Mouse (Mus musculus): ENCODE results near the gene Tmem151b. TPM values are rescaled to one million over a fixed set of nuclear protein-coding genes. Genes with fewer than 3 reads are reported as not detected.
A peak's percentile ranks its signal among the peaks of the same experiment; 100 is the strongest.

Tmem151b gene
- total RNA-seq, 1 experiment, result 2.1 TPM

- H3K4me1 ChIP-seq (ENCODE audit: control insufficient read depth in 2 of 2, insufficient read depth in 2 of 2, low read length in 2 of 2, poor library complexity in 1 of 2), result peaks cover 0 to 5% of the 10 kb centered on the region in 2 experiments; a peak in 2 of 4 replicates
Observed at GRCm38 (mm10) chr17:45573780-45574123, 24.3 kb upstream of the Tmem151b start.

GRCm38 (mm10) chr17:45573087-45573779 lies 23.8 kb upstream of the Tmem151b start, which contains the start of gene Hsp90ab1:
Gene Hsp90ab1 (minus strand): TSS chr17:45573271.
- peak within 1 kb of the TSS; percentile 99 for H3K9ac ChIP-seq (ENCODE audit: insufficient read depth, low read depth, low read length, poor library complexity, severe bottlenecking)
- peak within 1 kb of the TSS; percentile 99 for H3K27ac ChIP-seq (ENCODE audit: insufficient read depth, low read depth, low read length, poor library complexity, severe bottlenecking)
- in situ Hi-C loops (cut with MboI; ENCODE audit: low sequenced_read_pairs in 2 of 2, unreplicated experiment in 2 of 2), result no loop called here
- peak; percentile 97 for DNase-seq (ENCODE audit: low read depth, low spot score)
- peak; percentile 48; the same call in 1 of the 2 replicates for TF ChIP-seq ZNF384 (IDR thresholded peaks at IDR 0.05; ENCODE audit: low read depth, low read length)
- no peak for TF ChIP-seq MAFK (IDR thresholded peaks at IDR 0.05; ENCODE audit: insufficient read depth, low read depth, low read length)
- no peak for TF ChIP-seq ZC3H11A (IDR thresholded peaks at IDR 0.05; ENCODE audit: borderline replicate concordance, low read depth, low read length)
- TF ChIP-seq CHD2 (IDR thresholded peaks at IDR 0.05; ENCODE audit: low read depth, low read length), result peak; percentile 56; the same call in 1 of the 2 replicates
- peak; percentile 65; the same call in 1 of the 2 replicates for TF ChIP-seq HCFC1 (IDR thresholded peaks at IDR 0.05; ENCODE audit: borderline replicate concordance, insufficient read depth, low read length)
- H3K36me3 ChIP-seq (ENCODE audit: control insufficient read depth, insufficient read depth, low read length, poor library complexity, severe bottlenecking), result peaks cover 43% of the 10 kb centered on the region
- H3K4me1 ChIP-seq (ENCODE audit: control insufficient read depth in 2 of 2, insufficient read depth in 2 of 2, low read length in 2 of 2, poor library complexity in 1 of 2), result peaks cover 0 to 5% of the 10 kb centered on the region in 2 experiments; a peak in 2 of 4 replicates
- H3K4me3 ChIP-seq (ENCODE audit: insufficient read depth in 1 of 2, low read depth in 1 of 2, low read length in 2 of 2, poor library complexity in 1 of 2, severe bottlenecking in 1 of 2), result peak within 1 kb of the TSS; percentile 90 to 95
- no peaks in the 10 kb centered on the region for H3K9me3 ChIP-seq (ENCODE audit: control insufficient read depth, insufficient read depth, low read depth, low read length)

More at GRCm38 (mm10) chr17:45573780-45574123, 24.3 kb upstream of the Tmem151b start:
- TF ChIP-seq ZC3H11A (IDR thresholded peaks at IDR 0.05; ENCODE audit: borderline replicate concordance, low read depth, low read length), result no peak
- 0 out of 2 replicates have a peak, but pooled peaks have one; percentile 32 for TF ChIP-seq HCFC1 (IDR thresholded peaks at IDR 0.05; ENCODE audit: borderline replicate concordance, insufficient read depth, low read length)
- TF ChIP-seq MAFK (IDR thresholded peaks at IDR 0.05; ENCODE audit: insufficient read depth, low read depth, low read length), result no peak
- peak; percentile 97 for TF ChIP-seq ZNF384 (IDR thresholded peaks at IDR 0.05; ENCODE audit: low read depth, low read length)
- TF ChIP-seq CHD2 (IDR thresholded peaks at IDR 0.05; ENCODE audit: low read depth, low read length), result no peak
- peak overlapping the region; percentile 90 for H3K27ac ChIP-seq (ENCODE audit: insufficient read depth, low read depth, low read length, poor library complexity, severe bottlenecking)
- peak; percentile 91 for DNase-seq (ENCODE audit: low read depth, low spot score)
- H3K4me3 ChIP-seq (ENCODE audit: insufficient read depth in 1 of 2, low read depth in 1 of 2, low read length in 2 of 2, poor library complexity in 1 of 2, severe bottlenecking in 1 of 2), result peak overlapping the region; percentile 77 to 95
- H3K36me3 ChIP-seq (ENCODE audit: control insufficient read depth, insufficient read depth, low read length, poor library complexity, severe bottlenecking), result peaks cover 38% of the 10 kb centered on the region
- H3K9me3 ChIP-seq (ENCODE audit: control insufficient read depth, insufficient read depth, low read depth, low read length), result no peaks in the 10 kb centered on the region
- in situ Hi-C loops (cut with MboI; ENCODE audit: low sequenced_read_pairs in 2 of 2, unreplicated experiment in 2 of 2), result no loop called here
- H3K9ac ChIP-seq (ENCODE audit: insufficient read depth, low read depth, low read length, poor library complexity, severe bottlenecking), result peak overlapping the region; percentile 89

- H3K4me1 ChIP-seq (ENCODE audit: control insufficient read depth in 2 of 2, insufficient read depth in 2 of 2, low read length in 2 of 2, poor library complexity in 1 of 2), result peaks cover 0 to 3% of the 10 kb centered on the region in 2 experiments; a peak in 1 of 4 replicates
- H3K9ac ChIP-seq (ENCODE audit: insufficient read depth, low read depth, low read length, poor library complexity, severe bottlenecking), result peak overlapping the region; percentile 99
- no peaks in the 10 kb centered on the region for H3K9me3 ChIP-seq (ENCODE audit: control insufficient read depth, insufficient read depth, low read depth, low read length)
- H3K36me3 ChIP-seq (ENCODE audit: control insufficient read depth, insufficient read depth, low read length, poor library complexity, severe bottlenecking), result peaks cover 52% of the 10 kb centered on the region
- peak overlapping the region; percentile 90 to 95 for H3K4me3 ChIP-seq (ENCODE audit: insufficient read depth in 1 of 2, low read depth in 1 of 2, low read length in 2 of 2, poor library complexity in 1 of 2, severe bottlenecking in 1 of 2)
- peak overlapping the region; percentile 99 for H3K27ac ChIP-seq (ENCODE audit: insufficient read depth, low read depth, low read length, poor library complexity, severe bottlenecking)
- TF ChIP-seq ZNF384 (IDR thresholded peaks at IDR 0.05; ENCODE audit: low read depth, low read length) (no peak), MAFK (IDR thresholded peaks at IDR 0.05; ENCODE audit: insufficient read depth, low read depth, low read length) (peak; percentile 70)
- in situ Hi-C loops (cut with MboI; ENCODE audit: low sequenced_read_pairs in 2 of 2, unreplicated experiment in 2 of 2), result no loop called here
- no peak for DNase-seq (ENCODE audit: low read depth, low spot score)
Observed at GRCm38 (mm10) chr17:45572103-45573086, 22.9 kb upstream of the Tmem151b start.

- in situ Hi-C loops (cut with MboI; ENCODE audit: low sequenced_read_pairs in 2 of 2, unreplicated experiment in 2 of 2), result no loop called here
- peaks cover 0 to 2% of the 10 kb centered on the region in 2 experiments; a peak in 1 of 4 replicates for H3K4me1 ChIP-seq (ENCODE audit: control insufficient read depth in 2 of 2, insufficient read depth in 2 of 2, low read length in 2 of 2, poor library complexity in 1 of 2)
- H3K9me3 ChIP-seq (ENCODE audit: control insufficient read depth, insufficient read depth, low read depth, low read length), result no peaks in the 10 kb centered on the region
- no peak for TF ChIP-seq CHD2 (IDR thresholded peaks at IDR 0.05; ENCODE audit: low read depth, low read length)
- H3K36me3 ChIP-seq (ENCODE audit: control insufficient read depth, insufficient read depth, low read length, poor library complexity, severe bottlenecking), result peaks cover 73% of the 10 kb centered on the region
- peak overlapping the region; percentile 11; the same call in 1 of the 2 replicates for H3K27ac ChIP-seq (ENCODE audit: insufficient read depth, low read depth, low read length, poor library complexity, severe bottlenecking)
- peak overlapping the region; percentile 90 to 95; a peak in 3 of 4 replicates for H3K4me3 ChIP-seq (ENCODE audit: insufficient read depth in 1 of 2, low read depth in 1 of 2, low read length in 2 of 2, poor library complexity in 1 of 2, severe bottlenecking in 1 of 2)
- DNase-seq (ENCODE audit: low read depth, low spot score), result no peak
- no peak overlapping the region for H3K9ac ChIP-seq (ENCODE audit: insufficient read depth, low read depth, low read length, poor library complexity, severe bottlenecking)
Observed at GRCm38 (mm10) chr17:45569999-45570398, 20.5 kb upstream of the Tmem151b start.

All from ES-E14 (cell line).